In genomic region chr15:36375549-36375885, GRCm38 (mm10) we compare ENCODE assay signal across 8 mouse cellular contexts.
A peak's percentile ranks its signal among the peaks of the same experiment; 100 is the strongest.
DNase-seq lines count a peak whose midpoint lies in the region; ATAC-seq and TF ChIP-seq lines count a peak whose summit lies in the region.

No protein-coding gene starts in this region.

- H3K4me3 ChIP-seq in layer of hippocampus, adult 2 months = peak overlapping the region; percentile 49
- peak overlapping the region; percentile 39 for H3K4me3 ChIP-seq in forebrain, embryonic 12.5 days (replicated peaks)
- peak overlapping the region; percentile 55 for H3K4me3 ChIP-seq in intestine, embryonic 16.5 days (ENCODE audit: low read length)
- H3K4me3 ChIP-seq in neural tube, embryonic 13.5 days = peak overlapping the region; percentile 36; the same call in 1 of the 2 replicates

- H3K9me3 ChIP-seq in forebrain, embryonic 12.5 days = no peaks in the 10 kb centered on the region
- H3K9me3 ChIP-seq in intestine, embryonic 16.5 days (ENCODE audit: control insufficient read depth, low read length) = no peaks in the 10 kb centered on the region; the same call in 1 of the 2 replicates
- no peaks in the 10 kb centered on the region for H3K9me3 ChIP-seq in neural tube, embryonic 13.5 days

- H3K27me3 ChIP-seq in forebrain, embryonic 12.5 days = peaks cover 43% of the 10 kb centered on the region
- no peaks in the 10 kb centered on the region for H3K27me3 ChIP-seq in intestine, embryonic 16.5 days (replicated peaks; ENCODE audit: control insufficient read depth, insufficient read depth, low read length)
- H3K27me3 ChIP-seq in neural tube, embryonic 13.5 days = peaks cover 10% of the 10 kb centered on the region

- peak overlapping the region; percentile 71 for H3K4me2 ChIP-seq in forebrain, embryonic 12.5 days
- H3K4me2 ChIP-seq in intestine, embryonic 16.5 days (ENCODE audit: low read depth, low read length) = peak overlapping the region; percentile 87
- peak overlapping the region; percentile 77 for H3K4me2 ChIP-seq in neural tube, embryonic 13.5 days

- H3K4me1 ChIP-seq in forebrain, embryonic 12.5 days = peaks cover 19% of the 10 kb centered on the region
- H3K4me1 ChIP-seq in intestine, embryonic 16.5 days (ENCODE audit: control insufficient read depth, insufficient read depth, low read length) = peaks cover 16% of the 10 kb centered on the region
- H3K4me1 ChIP-seq in neural tube, embryonic 13.5 days (replicated peaks) = peaks cover 23% of the 10 kb centered on the region

- no peaks in the 10 kb centered on the region for H3K36me3 ChIP-seq in forebrain, embryonic 12.5 days (replicated peaks)
- H3K36me3 ChIP-seq in intestine, embryonic 16.5 days (ENCODE audit: control insufficient read depth, insufficient read depth, low read length) = no peaks in the 10 kb centered on the region
- H3K36me3 ChIP-seq in neural tube, embryonic 13.5 days = no peaks in the 10 kb centered on the region

- H3K27ac ChIP-seq in layer of hippocampus, adult 2 months = peak overlapping the region; percentile 93
- no peak overlapping the region for H3K27ac ChIP-seq in forebrain, embryonic 12.5 days
- peak overlapping the region; percentile 94 for H3K27ac ChIP-seq in intestine, embryonic 16.5 days (ENCODE audit: low read length)
- no peak overlapping the region for H3K27ac ChIP-seq in neural tube, embryonic 13.5 days (replicated peaks)

- no peak for DNase-seq in layer of hippocampus, adult 2 months (ENCODE audit: low spot score in 2 of 2)
- no peak for DNase-seq in layer of hippocampus, adult 9-11 months
- no peak for DNase-seq in layer of hippocampus, adult 9-10 months (ENCODE audit: low spot score)
- no peak for DNase-seq in adrenal gland, postnatal 36 days

- ATAC-seq in forebrain, embryonic 12.5 days (ENCODE audit: low FRiP score) = no peak
- ATAC-seq in intestine, embryonic 16.5 days = no peak
- no peak for ATAC-seq in neural tube, embryonic 13.5 days (ENCODE audit: low read depth)
- ATAC-seq in activated CD4-positive, CD25-positive, alpha-beta regulatory T cell, adult 4 months = no peak

- no peak overlapping the region for H3K9ac ChIP-seq in forebrain, embryonic 12.5 days
- H3K9ac ChIP-seq in intestine, embryonic 16.5 days (ENCODE audit: low read depth, low read length) = peak overlapping the region; percentile 71; the same call in 1 of the 2 replicates
- H3K9ac ChIP-seq in neural tube, embryonic 13.5 days = no peak overlapping the region

- TF ChIP-seq CTCF in layer of hippocampus, adult 2 months (conservative IDR thresholded peaks at IDR 0.05) = no peak

- WGBS in forebrain, embryonic 12.5 days = 0% methylated on average over 1 of the region's 1 CpGs
- 0% methylated on average over 1 of the region's 1 CpGs for WGBS in intestine, embryonic 16.5 days
- 0% methylated on average over 1 of the region's 1 CpGs for WGBS in neural tube, embryonic 13.5 days

Comparison
In these comparisons a context has a peak if more than half of its experiments do, and no peak if none do; other contexts are left out.
1. H3K27ac ChIP-seq: peak in layer of hippocampus, adult 2 months (single experiment) and intestine, embryonic 16.5 days (single experiment); none in forebrain, embryonic 12.5 days (single experiment) and neural tube, embryonic 13.5 days (single experiment).
2. Peak in every context shown above with its lines, with median percentiles within 50 percentile points of each other: H3K4me3 ChIP-seq and H3K4me2 ChIP-seq.